Mouse (Mus musculus) CD4-positive, CD25-positive, alpha-beta regulatory T cell, adult 2 months (primary cell): ENCODE data around the gene Fam92b.

Source experiments
- DNase-seq: peaks from one replicate; pipeline ENCODE4 v3.0.0-alpha.2; 2012; ENCODE audit warnings: low read depth, low spot score

The Fam92b gene

DNA sequence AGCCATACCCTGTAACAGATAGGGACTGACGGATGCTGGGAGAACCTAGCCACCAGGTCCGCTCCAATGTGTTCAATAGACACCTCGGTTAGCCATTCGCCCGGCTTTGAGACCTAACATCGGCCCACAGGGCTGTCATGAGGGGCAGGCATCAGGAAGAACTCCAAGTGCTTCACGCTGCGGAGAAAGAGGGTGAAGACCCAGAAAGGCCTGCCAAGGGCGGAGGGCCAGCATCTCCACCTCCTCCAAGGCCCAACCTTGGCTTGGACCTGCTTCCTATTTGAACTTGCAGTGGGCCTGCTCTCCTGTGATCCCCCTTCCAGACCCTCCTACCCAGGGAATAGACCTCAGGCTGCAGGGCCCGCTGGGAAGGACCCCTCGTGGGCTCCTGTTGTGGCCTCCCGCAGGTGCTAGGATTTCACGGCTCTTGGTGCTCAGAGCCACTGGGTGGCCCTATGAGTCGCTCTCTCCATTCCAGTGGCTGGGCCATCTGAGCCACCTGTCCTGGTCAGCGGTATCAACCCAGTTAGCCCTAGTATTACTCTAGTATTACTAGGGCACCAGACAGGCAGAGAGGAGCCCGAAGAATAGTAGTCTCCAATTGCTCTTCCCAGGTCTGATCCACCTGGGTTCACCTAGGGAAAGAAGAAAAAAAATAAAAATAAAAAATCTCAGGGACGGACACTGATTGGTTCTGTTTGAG, 13.0 kb upstream of the Fam92b start:
- DNase-seq: no peak

GRCm38 (mm10) chr8:120189440-120189839, 12.2 kb upstream of the Fam92b start:
- DNase-seq: no peak

GRCm38 (mm10) chr8:120188510-120188909, 11.2 kb upstream of the Fam92b start:
- no peak for DNase-seq

DNA sequence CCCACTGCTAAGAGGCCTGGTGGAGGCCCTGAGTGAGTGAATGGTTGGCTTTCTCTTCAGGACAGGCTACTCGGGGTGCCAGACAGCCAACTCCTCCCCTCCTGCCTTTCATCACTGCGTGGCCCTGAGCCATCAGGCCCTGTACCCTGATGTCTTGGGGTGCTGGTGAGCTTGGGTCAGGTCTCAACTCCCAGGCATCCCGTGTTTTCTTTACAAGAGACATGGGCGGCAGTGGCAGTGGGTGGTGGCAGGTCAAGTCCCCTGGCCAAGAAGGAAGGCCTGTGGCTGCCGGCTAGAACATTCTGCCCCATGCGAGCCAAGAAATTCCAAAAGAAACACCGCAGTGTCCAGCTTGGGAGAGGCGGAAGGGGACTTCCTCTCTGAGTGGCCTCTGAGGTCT, 9.2 kb upstream of the Fam92b start:
- DNase-seq: no peak

DNA sequence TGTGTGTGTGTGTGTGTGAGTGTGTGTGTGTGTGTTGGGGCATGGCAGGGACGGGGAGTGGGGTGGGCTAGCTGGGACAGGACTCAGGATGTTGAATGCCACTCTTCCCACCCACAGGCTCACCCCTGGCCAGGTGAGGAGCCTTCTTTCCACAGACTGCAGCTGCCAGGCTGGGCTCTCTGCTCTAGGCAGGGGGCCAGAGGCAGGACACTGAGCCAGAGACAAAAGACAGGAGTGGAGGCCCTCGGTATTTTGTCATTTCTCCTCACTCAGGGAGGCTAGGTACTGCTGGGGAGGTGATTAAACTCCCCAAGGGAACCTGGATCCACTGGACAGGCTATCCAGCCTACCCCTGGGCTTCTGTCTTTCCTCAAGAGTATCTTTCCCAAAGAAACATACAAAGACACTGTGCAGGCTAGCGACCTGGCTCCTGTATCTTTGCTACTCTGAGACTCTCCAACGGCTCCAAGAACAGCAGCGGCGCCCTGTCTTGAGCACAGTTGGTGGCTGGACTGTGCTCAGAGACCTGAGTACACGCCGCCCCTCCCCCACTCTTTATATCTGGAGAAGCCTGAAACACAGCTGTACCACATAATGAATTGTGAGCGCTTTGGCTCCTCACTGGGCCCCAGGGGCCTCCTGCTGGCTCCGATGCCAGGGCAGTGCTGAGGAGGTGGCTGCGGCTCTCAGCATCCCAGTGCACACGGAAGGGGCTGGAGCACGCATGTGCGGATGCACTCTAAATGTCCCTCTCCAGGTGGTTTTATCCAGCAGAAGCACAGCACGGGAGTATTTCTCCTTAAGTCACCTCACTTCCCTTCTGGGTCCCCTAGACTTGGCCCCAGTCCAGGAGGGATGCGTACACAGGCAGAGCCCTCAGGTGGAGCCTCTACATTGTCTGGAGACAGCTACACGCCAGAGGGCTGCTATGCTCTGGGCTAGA, 7.9 kb upstream of the Fam92b start:
- no peak for DNase-seq

DNA sequence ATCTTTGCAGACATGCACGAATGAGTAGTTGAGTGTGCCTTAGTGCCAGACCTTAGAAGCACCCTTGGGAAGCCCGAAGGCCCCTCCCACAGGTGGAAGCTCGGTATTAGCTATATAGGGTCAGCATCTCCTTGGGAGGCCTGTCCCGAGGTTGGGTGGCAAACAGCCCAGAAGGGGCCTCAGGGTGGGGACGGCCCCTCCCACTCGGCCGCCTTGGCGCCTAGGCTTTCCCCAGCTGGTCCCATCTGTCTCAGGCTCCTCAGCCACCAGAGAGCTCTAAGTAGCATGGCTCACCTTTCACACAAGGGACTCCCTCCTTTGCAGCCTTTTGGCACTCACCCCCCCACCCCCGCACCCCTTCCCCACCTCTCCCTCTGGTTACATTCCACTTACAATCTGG, 7.1 kb upstream of the Fam92b start:
- DNase-seq: no peak

DNA sequence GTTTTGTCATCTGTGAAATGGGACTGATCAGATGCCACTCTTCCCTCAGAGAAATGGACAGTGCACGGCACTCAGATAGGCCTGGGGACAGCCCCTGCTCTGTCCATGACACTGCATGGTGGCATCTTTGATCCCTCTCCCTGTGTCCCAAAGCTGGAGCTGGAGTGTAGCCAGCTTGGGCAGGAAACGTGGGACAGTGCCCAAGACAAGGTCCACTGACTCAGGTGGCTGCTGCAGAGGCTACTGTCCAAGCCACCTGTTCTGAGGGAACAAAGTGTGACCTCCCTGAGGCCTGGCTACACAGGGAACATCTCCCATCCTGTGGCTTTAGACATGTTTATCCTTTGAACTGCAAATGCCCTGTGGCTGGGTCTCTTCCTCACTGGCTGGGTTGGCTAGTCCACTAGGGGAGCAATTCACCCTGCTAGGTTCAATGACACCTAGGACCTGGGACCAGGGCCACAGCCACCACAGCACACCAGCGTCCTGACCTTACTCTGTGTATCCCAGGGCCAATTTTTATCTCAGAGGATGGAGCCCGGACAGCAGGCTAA, 4.7 kb upstream of the Fam92b start:
- no peak for DNase-seq

GRCm38 (mm10) chr8:120181274-120181673, 4.0 kb upstream of the Fam92b start:
- DNase-seq: no peak

DNA sequence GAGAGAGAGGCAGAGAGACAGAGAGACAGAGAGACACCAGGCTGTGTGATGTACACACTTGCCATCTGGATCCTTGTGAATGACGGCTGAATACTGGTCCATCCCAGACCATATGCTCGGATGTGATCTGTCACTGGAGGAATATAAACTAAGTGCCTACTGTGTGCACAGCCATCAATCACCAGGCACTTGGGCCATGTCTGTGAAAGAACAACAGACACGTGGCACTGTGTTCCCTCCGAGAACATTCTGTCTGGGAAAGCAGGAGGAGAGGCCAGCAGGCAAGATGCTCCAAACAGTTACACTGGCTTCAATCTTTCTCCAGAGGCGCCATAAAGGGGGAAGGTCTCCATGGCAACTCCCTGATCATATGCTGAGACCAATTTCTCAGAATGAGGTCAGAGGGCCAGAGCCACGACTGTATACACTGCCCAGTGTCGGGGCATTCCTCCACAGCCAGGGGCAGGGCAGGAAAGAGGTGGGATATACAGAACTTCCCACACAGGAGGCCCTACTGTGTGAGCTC, 3.2 kb upstream of the Fam92b start:
- no peak for DNase-seq

DNA sequence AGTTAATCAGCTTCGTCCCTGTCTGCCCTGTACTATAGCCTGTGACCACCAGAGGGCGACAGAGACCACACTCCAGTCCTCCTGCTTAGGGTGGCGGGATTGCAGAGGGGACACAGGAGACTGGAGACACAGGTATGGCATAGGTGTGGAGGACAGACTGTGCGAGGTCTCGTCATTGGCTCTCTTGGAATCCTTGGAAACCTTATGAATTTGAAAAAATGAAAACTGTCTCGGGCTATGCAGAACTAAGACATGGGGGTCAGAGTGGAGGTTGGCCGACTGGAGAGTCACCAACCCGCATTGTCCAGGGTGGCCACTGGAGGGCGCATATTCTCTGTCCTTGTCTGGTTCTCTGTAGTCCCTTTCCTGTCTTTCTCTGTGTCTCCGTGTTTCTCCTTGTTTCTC, 1.8 kb upstream of the Fam92b start:
- peak; percentile 91 for DNase-seq

DNA sequence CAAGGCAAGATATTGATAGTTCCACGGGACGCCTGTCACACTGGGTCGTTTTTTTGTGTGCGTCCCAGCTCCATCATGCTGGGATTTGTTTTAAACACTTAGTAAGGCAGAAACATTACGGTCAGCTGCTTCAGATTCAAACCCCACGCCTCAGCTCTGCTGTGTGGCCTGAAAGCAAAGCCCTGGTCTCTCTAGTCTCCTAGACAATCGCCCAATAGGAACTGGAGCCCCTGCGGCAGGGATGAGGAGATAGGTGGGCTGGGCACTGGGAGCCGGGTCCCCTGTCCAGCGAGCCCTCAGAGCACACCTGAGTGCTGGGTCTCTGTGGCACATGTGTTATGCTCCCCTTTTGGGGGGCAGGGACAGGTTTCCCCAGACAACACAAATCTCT, 853 bp upstream of the Fam92b start:
- DNase-seq: no peak

GRCm38 (mm10) chr8:120176605-120177004, 661 bp downstream of the Fam92b start:
- no peak for DNase-seq

DNA sequence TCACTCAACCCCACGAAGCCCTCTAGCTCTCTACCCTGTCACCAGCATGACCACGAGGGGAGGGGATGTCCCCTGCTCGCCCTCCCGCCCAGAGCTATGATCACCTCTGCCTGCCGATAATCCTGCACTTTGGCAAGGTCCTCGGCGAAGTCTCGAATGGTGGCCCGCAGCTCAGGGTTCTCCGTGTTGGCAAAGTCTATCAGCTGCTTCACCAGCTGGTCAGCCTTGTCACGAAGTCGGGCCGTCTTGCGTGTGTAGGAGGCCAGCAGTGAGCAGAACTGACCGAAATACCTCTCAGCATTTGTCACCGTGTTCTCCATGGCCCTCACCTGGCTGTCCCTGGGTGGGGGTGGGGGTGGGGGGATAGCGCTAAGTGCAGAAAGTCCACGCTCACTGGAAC, 2.7 kb downstream of the Fam92b start:
- DNase-seq: no peak

- DNase-seq: no peak
Observed at GRCm38 (mm10) chr8:120173195-120173594, 4.1 kb downstream of the Fam92b start.

DNA sequence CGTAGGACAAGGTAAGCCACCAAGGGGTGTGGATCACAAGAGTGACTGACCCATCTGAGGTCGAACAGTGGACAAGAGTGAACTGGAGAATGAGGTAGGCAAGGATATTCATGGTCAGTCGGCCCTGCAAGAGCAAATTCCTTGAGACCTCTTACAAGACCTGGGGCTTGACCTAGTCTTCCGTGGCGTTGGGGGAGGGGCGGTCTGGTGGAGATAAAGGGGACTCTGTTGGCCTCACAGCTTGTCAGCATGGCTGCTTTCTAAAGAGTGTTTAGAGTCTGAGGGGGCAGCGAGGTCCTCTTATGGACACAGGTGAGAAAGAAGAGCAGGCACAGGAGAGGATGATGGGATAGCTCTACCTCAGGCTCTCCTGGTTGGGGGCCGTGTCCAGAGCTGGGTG, 8.1 kb downstream of the Fam92b start:
- no peak for DNase-seq

- DNase-seq: no peak
Observed at GRCm38 (mm10) chr8:120167821-120168220, 9.4 kb downstream of the Fam92b start.

GRCm38 (mm10) chr8:120167136-120167535, 10.1 kb downstream of the Fam92b start:
- no peak for DNase-seq

DNA sequence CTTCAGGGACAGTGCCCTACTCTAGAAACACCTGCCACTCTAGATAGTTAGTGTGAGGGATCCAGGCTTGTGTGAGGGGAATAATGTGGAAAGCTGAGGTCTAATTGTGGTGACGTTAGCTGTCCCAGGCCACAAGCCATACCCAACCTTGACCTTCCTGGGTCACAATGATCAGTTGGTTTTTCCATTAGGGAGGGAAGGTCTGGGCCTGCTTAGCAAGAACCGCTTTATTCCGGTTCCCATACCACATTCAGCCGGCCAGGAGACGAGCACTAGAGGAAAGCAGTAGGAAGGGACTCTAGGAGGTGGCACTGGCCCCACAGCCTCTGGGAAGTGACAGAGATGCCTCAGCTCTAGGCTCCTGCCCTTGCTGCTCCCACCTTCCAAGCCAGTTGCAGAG, 13.2 kb downstream of the Fam92b start:
- no peak for DNase-seq

DNA sequence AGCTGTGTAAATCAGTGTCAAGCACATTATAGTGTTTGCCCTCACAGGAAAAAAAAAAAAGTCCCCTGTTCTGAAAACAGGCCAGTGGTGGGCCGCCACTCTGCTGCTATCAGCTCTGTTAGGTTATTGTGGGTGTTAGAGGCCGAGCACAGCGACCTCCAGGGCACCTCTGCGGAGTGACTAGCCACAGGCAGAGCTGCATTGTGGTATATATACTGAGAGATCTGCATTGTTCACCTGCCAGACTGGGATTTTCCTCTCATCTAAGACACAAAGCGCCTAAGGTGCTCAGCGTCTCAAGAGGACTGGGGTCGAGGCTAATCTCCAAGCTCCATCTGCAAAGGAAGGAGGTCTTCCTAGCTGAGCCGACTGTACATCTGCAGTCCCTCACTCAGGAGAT, 13.9 kb downstream of the Fam92b start:
- DNase-seq: no peak

DNA sequence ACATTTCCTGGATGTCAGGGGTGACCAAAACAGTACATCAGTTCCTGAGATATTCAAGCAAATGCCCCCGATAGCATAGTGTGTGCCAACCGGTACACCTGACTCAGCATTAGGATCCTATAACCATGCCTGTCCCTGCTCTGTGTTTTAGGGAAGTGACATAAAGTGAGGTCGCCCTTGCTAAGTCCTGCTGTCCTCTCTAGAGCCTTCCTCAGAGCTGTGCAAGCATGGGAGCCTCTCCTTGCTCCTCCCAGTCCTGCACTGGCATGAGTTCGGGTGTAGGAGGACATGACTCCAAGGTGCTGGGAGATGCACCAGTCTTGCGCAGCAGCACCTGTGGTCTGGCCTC, 14.9 kb downstream of the Fam92b start:
- no peak for DNase-seq

DNA sequence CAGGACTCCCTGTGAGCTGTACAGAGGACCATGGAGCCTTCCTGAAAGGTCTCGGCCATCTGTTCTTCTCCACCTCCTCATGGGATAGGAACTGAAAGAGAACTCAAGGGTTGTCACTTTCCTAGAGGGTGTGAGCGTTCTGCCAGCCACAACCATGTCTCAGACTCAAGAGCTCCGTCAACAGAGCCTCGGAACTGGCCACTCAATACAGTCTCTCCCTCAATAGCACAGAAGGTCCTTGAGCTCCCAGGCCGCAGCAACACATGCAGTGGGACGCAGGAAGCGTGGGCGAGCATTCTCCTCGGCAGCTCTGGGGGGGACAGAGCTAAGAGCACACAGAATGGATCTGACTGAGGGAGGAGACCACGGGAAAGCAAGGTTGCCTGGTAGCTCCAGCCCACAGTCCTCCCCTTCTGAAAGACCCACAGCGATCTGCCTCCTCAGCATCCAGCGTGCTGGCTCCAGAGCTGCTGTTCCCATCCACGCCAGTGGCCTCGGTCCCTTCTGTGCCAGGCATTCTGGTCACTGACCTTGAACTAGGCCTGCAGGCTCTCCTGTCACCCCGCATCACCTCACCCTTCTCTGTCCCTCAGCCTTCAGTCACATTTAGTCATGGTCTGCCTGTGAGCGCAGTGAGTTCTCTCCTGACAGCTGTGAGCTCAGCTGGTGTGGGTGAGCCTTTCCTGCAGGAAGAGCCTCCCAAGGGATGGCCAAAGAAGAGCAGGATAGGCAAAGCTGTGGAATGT, 15.4 kb downstream of the Fam92b start:
- DNase-seq: no peak

GRCm38 (mm10) chr8:120160366-120160765, 16.9 kb downstream of the Fam92b start:
- DNase-seq: no peak
